Mouse (Mus musculus) embryonic facial prominence, embryonic 11.5 days (tissue): ENCODE measurements around the gene Iqsec1. TPM values are rescaled to one million over a fixed set of nuclear protein-coding genes. Genes with fewer than 3 reads are reported as not detected.
A peak's percentile ranks its signal among the peaks of the same experiment; 100 is the strongest.

Source experiments
- ATAC-seq: fragments of 200-750 bp; cut with Nextera tagmentation; replicated peaks from 2 replicates; pipeline ENCODE4 v1.8.0; 2017; ENCODE audit warnings: low read depth; ENCODE audit not compliant: insufficient number of reproducible peaks, low FRiP score, low TSS enrichment
- DNase-seq: peaks from one replicate; pipeline ENCODE4 v3.0.0-alpha.2; 2015; ENCODE audit warnings: low spot score
- H3K27ac ChIP-seq: fragments of 300-500 bp; sonication (generic); replicated peaks from 2 replicates; pipeline ENCODE4 v1.5.1; 2014; ENCODE audit warnings: mild to moderate bottlenecking, low read depth, low read length, control low read depth
- H3K27me3 ChIP-seq: fragments of 300-500 bp; sonication (generic); 2 replicates; pipeline ENCODE4 v1.6.1; 2014; ENCODE audit warnings: mild to moderate bottlenecking, low read length, moderate library complexity, mixed read lengths; ENCODE audit not compliant: control insufficient read depth, insufficient read depth
- H3K36me3 ChIP-seq: fragments of 300-500 bp; sonication (generic); replicated peaks from 2 replicates; pipeline ENCODE4 v1.6.1; 2014; ENCODE audit warnings: low read depth, mild to moderate bottlenecking, low read length, moderate library complexity, mixed read lengths; ENCODE audit not compliant: control insufficient read depth, insufficient read depth
- H3K4me1 ChIP-seq: fragments of 300-500 bp; sonication (generic); 2 replicates; pipeline ENCODE4 v1.6.1; 2014; ENCODE audit warnings: low read length, mixed read lengths; ENCODE audit not compliant: control insufficient read depth, insufficient read depth
- H3K4me2 ChIP-seq: fragments of 300-500 bp; sonication (generic); 2 replicates; pipeline ENCODE4 v1.6.1; 2014; ENCODE audit warnings: low read depth, mild to moderate bottlenecking, control low read depth, low read length, moderate library complexity
- H3K4me3 ChIP-seq: fragments of 300-500 bp; sonication (generic); 2 replicates; pipeline ENCODE4 v1.5.1; 2014; ENCODE audit warnings: low read depth, low read length, control low read depth
- H3K9ac ChIP-seq: fragments of 300-500 bp; sonication (generic); replicated peaks from 2 replicates; pipeline ENCODE4 v1.6.1; 2014; ENCODE audit warnings: mild to moderate bottlenecking, control low read depth, low read length
- H3K9me3 ChIP-seq: fragments of 300-500 bp; sonication (generic); replicated peaks from 2 replicates; pipeline ENCODE4 v1.6.1; 2016; ENCODE audit warnings: mild to moderate bottlenecking, low read length, inconsistent platforms, mixed read lengths; ENCODE audit not compliant: control insufficient read depth
- WGBS: fragments of 180-500 bp; shearing (Covaris S2); extraction: QIAGEN DNeasy Blood & Tissue Kit; methylation state at CpG from one replicate; pipeline ENCODE4 v1.1.7; 2014; 5-methylcytosine and 5-hydroxymethylcytosine counted together
- polyA plus RNA-seq: library from polyadenylated mRNA; unstranded; fragments of >200 nt; fragmentation: Nextera tagmentation; extraction: Ambion mirVana; gene quantifications from 2 replicates; pipeline ENCODE4 v1.2.1, GENCODE M21; 2014

The Iqsec1 gene
- polyA plus RNA-seq, 1 experiment from 2014 or later = 6.1 TPM

GRCm38 (mm10) chr6:90627556-90627955 lies 360.9 kb downstream of the Iqsec1 start:
- 87% methylated on average over 4 of the region's 4 CpGs for WGBS
- ATAC-seq (no peak), DNase-seq (no peak)
- H3K4me1 ChIP-seq = no peaks in the 10 kb centered on the region
- H3K27ac ChIP-seq = no peak overlapping the region
- no peak overlapping the region for H3K9ac ChIP-seq
- no peak overlapping the region for H3K4me2 ChIP-seq
- no peak overlapping the region for H3K4me3 ChIP-seq
- no peaks in the 10 kb centered on the region for H3K9me3 ChIP-seq
- H3K36me3 ChIP-seq = no peaks in the 10 kb centered on the region
- no peaks in the 10 kb centered on the region for H3K27me3 ChIP-seq

GRCm38 (mm10) chr6:90625207-90625994 lies 363.1 kb downstream of the Iqsec1 start:
- DNase-seq (no peak), ATAC-seq (no peak)
- Histone ChIP-seq H3K4me1 (no peaks in the 10 kb centered on the region; the same call in 1 of the 2 replicates), H3K4me2 (no peak overlapping the region), H3K9me3 (no peaks in the 10 kb centered on the region), H3K27me3 (no peaks in the 10 kb centered on the region), H3K4me3 (no peak overlapping the region), H3K9ac (no peak overlapping the region), H3K27ac (no peak overlapping the region), H3K36me3 (no peaks in the 10 kb centered on the region)
- WGBS = 76% methylated on average over 7 of the region's 7 CpGs

GRCm38 (mm10) chr6:90624733-90625132 lies 363.8 kb downstream of the Iqsec1 start:
- WGBS = 75% methylated on average over 11 of the region's 11 CpGs
- no peak overlapping the region for H3K4me2 ChIP-seq
- ATAC-seq (no peak), DNase-seq (no peak)
- no peaks in the 10 kb centered on the region for H3K27me3 ChIP-seq
- no peak overlapping the region for H3K9ac ChIP-seq
- H3K4me1 ChIP-seq = no peaks in the 10 kb centered on the region; the same call in 1 of the 2 replicates
- no peaks in the 10 kb centered on the region for H3K9me3 ChIP-seq
- H3K27ac ChIP-seq = no peak overlapping the region
- H3K36me3 ChIP-seq = no peaks in the 10 kb centered on the region
- H3K4me3 ChIP-seq = no peak overlapping the region

- H3K4me3 ChIP-seq = no peak overlapping the region
- DNase-seq (no peak), ATAC-seq (no peak)
- H3K9me3 ChIP-seq = no peaks in the 10 kb centered on the region
- H3K4me1 ChIP-seq = no peaks in the 10 kb centered on the region; the same call in 1 of the 2 replicates
- no peak overlapping the region for H3K27ac ChIP-seq
- H3K9ac ChIP-seq = no peak overlapping the region
- H3K27me3 ChIP-seq = no peaks in the 10 kb centered on the region
- H3K36me3 ChIP-seq = no peaks in the 10 kb centered on the region
- H3K4me2 ChIP-seq = no peak overlapping the region
- 92% methylated on average over 6 of the region's 6 CpGs for WGBS
These were observed 364.3 kb downstream of the Iqsec1 start for GRCm38 (mm10) chr6:90624184-90624583.

GRCm38 (mm10) chr6:90623456-90623836 lies 365.0 kb downstream of the Iqsec1 start:
- no peak for ATAC-seq
- Histone ChIP-seq H3K4me2 (no peak overlapping the region), H3K4me1 (no peaks in the 10 kb centered on the region; the same call in 1 of the 2 replicates), H3K36me3 (no peaks in the 10 kb centered on the region), H3K27ac (no peak overlapping the region), H3K27me3 (no peaks in the 10 kb centered on the region), H3K4me3 (no peak overlapping the region), H3K9ac (no peak overlapping the region), H3K9me3 (no peaks in the 10 kb centered on the region)
- WGBS = 88% methylated on average over 5 of the region's 5 CpGs
- DNase-seq = no peak

GRCm38 (mm10) chr6:90622758-90623455 lies 365.6 kb downstream of the Iqsec1 start:
- Histone ChIP-seq H3K27ac (peak overlapping the region; percentile 28; the same call in 1 of the 2 replicates), H3K4me2 (no peak overlapping the region), H3K9me3 (no peaks in the 10 kb centered on the region), H3K27me3 (no peaks in the 10 kb centered on the region), H3K4me1 (no peaks in the 10 kb centered on the region; the same call in 1 of the 2 replicates), H3K9ac (no peak overlapping the region), H3K36me3 (no peaks in the 10 kb centered on the region), H3K4me3 (no peak overlapping the region)
- 53% methylated on average over 11 of the region's 11 CpGs for WGBS
- ATAC-seq = peak; percentile 54; the same call in 1 of the 2 replicates
- no peak for DNase-seq

- H3K4me3 ChIP-seq = no peak overlapping the region
- no peak overlapping the region for H3K4me2 ChIP-seq
- H3K27ac ChIP-seq = no peak overlapping the region
- no peaks in the 10 kb centered on the region for H3K27me3 ChIP-seq
- H3K9ac ChIP-seq = no peak overlapping the region
- 67% methylated on average over 6 of the region's 6 CpGs for WGBS
- no peaks in the 10 kb centered on the region for H3K36me3 ChIP-seq
- no peaks in the 10 kb centered on the region; the same call in 1 of the 2 replicates for H3K4me1 ChIP-seq
- no peak for ATAC-seq
- DNase-seq = no peak
- H3K9me3 ChIP-seq = no peaks in the 10 kb centered on the region
These were observed 366.9 kb downstream of the Iqsec1 start for GRCm38 (mm10) chr6:90621584-90621890.
